Mouse (Mus musculus): ENCODE data around the gene Actr1a.

Actr1a gene

GRCm38 (mm10) chr19:46399372-46399771 is 3.8 kb upstream of the Actr1a start:
- no peak for DNase-seq

GRCm38 (mm10) chr19:46398401-46398800 is 2.9 kb upstream of the Actr1a start:
- peak in 1 of 2 experiments; percentile 38 for DNase-seq

GRCm38 (mm10) chr19:46397436-46398001 is 2.0 kb upstream of the Actr1a start:
- peak in 1 of 2 experiments; percentile 38 for DNase-seq

- peak; percentile 98 for DNase-seq
Observed at GRCm38 (mm10) chr19:46396686-46397435, 1.3 kb upstream of the Actr1a start, which contains the start of gene Sufu. Sufu (plus strand) TSS chr19:46396896.

GRCm38 (mm10) chr19:46396109-46396508 is 561 bp upstream of the Actr1a start:
- DNase-seq: no peak

- no peak for DNase-seq
Observed at GRCm38 (mm10) chr19:46394712-46395108, 838 bp downstream of the Actr1a start.

- peak in 1 of 2 experiments; percentile 61 for DNase-seq
Observed at GRCm38 (mm10) chr19:46392018-46392417, 3.5 kb downstream of the Actr1a start.

- no peak for DNase-seq
Observed at GRCm38 (mm10) chr19:46389872-46390271, 5.7 kb downstream of the Actr1a start.

GRCm38 (mm10) chr19:46382275-46382674 is 13.3 kb downstream of the Actr1a start:
- DNase-seq: no peak

- DNase-seq: no peak
Observed at GRCm38 (mm10) chr19:46375891-46376290, 19.7 kb downstream of the Actr1a start.

- peak in 1 of 2 experiments; percentile 42 for DNase-seq
Observed at GRCm38 (mm10) chr19:46375489-46375888, 20.1 kb downstream of the Actr1a start.

GRCm38 (mm10) chr19:46374477-46375088 is 21.0 kb downstream of the Actr1a start:
- DNase-seq: peak; percentile 44 to 48

GRCm38 (mm10) chr19:46369204-46369603 is 26.3 kb downstream of the Actr1a start:
- peak; percentile 76 to 83 for DNase-seq

- no peak for DNase-seq
Observed at GRCm38 (mm10) chr19:46367798-46368590, 27.6 kb downstream of the Actr1a start.

GRCm38 (mm10) chr19:46363294-46364009 is 32.1 kb downstream of the Actr1a start:
- no peak for DNase-seq

- DNase-seq: no peak
Observed at GRCm38 (mm10) chr19:46362104-46362503, 33.4 kb downstream of the Actr1a start.

GRCm38 (mm10) chr19:46358381-46358780 is 37.2 kb downstream of the Actr1a start:
- DNase-seq: no peak

GRCm38 (mm10) chr19:46357344-46358280 is 37.9 kb downstream of the Actr1a start:
- DNase-seq: no peak

GRCm38 (mm10) chr19:46356701-46357138 is 38.8 kb downstream of the Actr1a start:
- peak; percentile 95 to 97 for DNase-seq

- DNase-seq: peak; percentile 49 to 74
Observed at GRCm38 (mm10) chr19:46350168-46350932, 45.2 kb downstream of the Actr1a start, which contains the start of gene 2310034G01Rik. 2310034G01Rik (minus strand) TSS chr19:46350302.

All from cerebellum, postnatal 25 days (tissue).